Mouse (Mus musculus): ENCODE data around the gene Wipf1. TPM values are rescaled to one million over a fixed set of nuclear protein-coding genes. Genes with fewer than 3 reads are reported as not detected.

Gene Wipf1
- polyA plus RNA-seq, 1 experiment from 2014 or later, result 21.5 TPM

- Histone ChIP-seq H3K4me2 (ENCODE audit: low read depth, low read length) (no peak overlapping the region), H3K36me3 (ENCODE audit: control insufficient read depth, insufficient read depth, low read length) (no peaks in the 10 kb centered on the region), H3K9ac (ENCODE audit: low read depth, low read length) (no peak overlapping the region), H3K9me3 (ENCODE audit: control insufficient read depth, low read length) (no peaks in the 10 kb centered on the region), H3K4me3 (ENCODE audit: low read depth, low read length) (no peak overlapping the region), H3K27ac (replicated peaks; ENCODE audit: low read depth, low read length) (no peak overlapping the region), H3K27me3 (replicated peaks; ENCODE audit: control insufficient read depth, insufficient read depth, low read length) (no peaks in the 10 kb centered on the region), H3K4me1 (ENCODE audit: control insufficient read depth, insufficient read depth, low read length) (peaks cover 3% of the 10 kb centered on the region; the same call in 1 of the 2 replicates)
- DNase-seq (ENCODE audit: low spot score), result no peak
- no peak for ATAC-seq (ENCODE audit: low read depth)
- WGBS, result 91% methylated on average over 1 of the region's 1 CpGs
These were observed 141.7 kb downstream of the Wipf1 start for GRCm38 (mm10) chr2:73387806-73388205.

GRCm38 (mm10) chr2:73386356-73387046 lies 143.0 kb downstream of the Wipf1 start, which contains the start of gene Gpr155:
Gene Gpr155, minus strand, starts transcription at chr2:73386572.
- peak; percentile 99 for DNase-seq (ENCODE audit: low spot score)
- Histone ChIP-seq H3K36me3 (ENCODE audit: control insufficient read depth, insufficient read depth, low read length) (no peaks in the 10 kb centered on the region), H3K4me1 (ENCODE audit: control insufficient read depth, insufficient read depth, low read length) (peaks cover 3% of the 10 kb centered on the region; the same call in 1 of the 2 replicates), H3K27ac (replicated peaks; ENCODE audit: low read depth, low read length) (peak within 1 kb of the TSS; percentile 81), H3K9me3 (ENCODE audit: control insufficient read depth, low read length) (no peaks in the 10 kb centered on the region), H3K4me3 (ENCODE audit: low read depth, low read length) (peak within 1 kb of the TSS; percentile 75), H3K4me2 (ENCODE audit: low read depth, low read length) (peak within 1 kb of the TSS; percentile 98), H3K9ac (ENCODE audit: low read depth, low read length) (peak within 1 kb of the TSS; percentile 67), H3K27me3 (replicated peaks; ENCODE audit: control insufficient read depth, insufficient read depth, low read length) (no peaks in the 10 kb centered on the region)
- 0% methylated on average over 23 of the region's 44 CpGs for WGBS
- peak; percentile 98 for ATAC-seq (ENCODE audit: low read depth)

GRCm38 (mm10) chr2:73385641-73386355 lies 143.7 kb downstream of the Wipf1 start:
- no peak for ATAC-seq (ENCODE audit: low read depth)
- DNase-seq (ENCODE audit: low spot score), result no peak

GRCm38 (mm10) chr2:73385172-73385571 lies 144.4 kb downstream of the Wipf1 start:
- Histone ChIP-seq H3K27ac (replicated peaks; ENCODE audit: low read depth, low read length) (no peak overlapping the region), H3K4me3 (ENCODE audit: low read depth, low read length) (peak overlapping the region; percentile 75), H3K9me3 (ENCODE audit: control insufficient read depth, low read length) (no peaks in the 10 kb centered on the region), H3K9ac (ENCODE audit: low read depth, low read length) (no peak overlapping the region), H3K36me3 (ENCODE audit: control insufficient read depth, insufficient read depth, low read length) (no peaks in the 10 kb centered on the region), H3K27me3 (replicated peaks; ENCODE audit: control insufficient read depth, insufficient read depth, low read length) (no peaks in the 10 kb centered on the region), H3K4me2 (ENCODE audit: low read depth, low read length) (peak overlapping the region; percentile 98), H3K4me1 (ENCODE audit: control insufficient read depth, insufficient read depth, low read length) (peaks cover 6% of the 10 kb centered on the region)
- ATAC-seq (ENCODE audit: low read depth) (no peak), DNase-seq (ENCODE audit: low spot score) (no peak)
- 78% methylated on average over 4 of the region's 4 CpGs for WGBS

More at GRCm38 (mm10) chr2:73385641-73386355, 143.7 kb downstream of the Wipf1 start:
- peak overlapping the region; percentile 98 for H3K4me2 ChIP-seq (ENCODE audit: low read depth, low read length)
- H3K4me1 ChIP-seq (ENCODE audit: control insufficient read depth, insufficient read depth, low read length), result peaks cover 3% of the 10 kb centered on the region; the same call in 1 of the 2 replicates
- peak overlapping the region; percentile 67 for H3K9ac ChIP-seq (ENCODE audit: low read depth, low read length)
- H3K9me3 ChIP-seq (ENCODE audit: control insufficient read depth, low read length), result no peaks in the 10 kb centered on the region
- peak overlapping the region; percentile 75 for H3K4me3 ChIP-seq (ENCODE audit: low read depth, low read length)
- WGBS, result 2% methylated on average over 27 of the region's 29 CpGs
- H3K27me3 ChIP-seq (replicated peaks; ENCODE audit: control insufficient read depth, insufficient read depth, low read length), result no peaks in the 10 kb centered on the region
- no peaks in the 10 kb centered on the region for H3K36me3 ChIP-seq (ENCODE audit: control insufficient read depth, insufficient read depth, low read length)
- H3K27ac ChIP-seq (replicated peaks; ENCODE audit: low read depth, low read length), result 0 out of 2 replicates have a peak overlapping the region, but pooled peaks have one; percentile 28

GRCm38 (mm10) chr2:73380298-73380975 lies 149.1 kb downstream of the Wipf1 start:
- H3K9me3 ChIP-seq (ENCODE audit: control insufficient read depth, low read length), result no peaks in the 10 kb centered on the region

GRCm38 (mm10) chr2:73379656-73380055 lies 149.9 kb downstream of the Wipf1 start:
- no peaks in the 10 kb centered on the region for H3K27me3 ChIP-seq (replicated peaks; ENCODE audit: control insufficient read depth, insufficient read depth, low read length)
- no peaks in the 10 kb centered on the region for H3K36me3 ChIP-seq (ENCODE audit: control insufficient read depth, insufficient read depth, low read length)
- H3K9me3 ChIP-seq (ENCODE audit: control insufficient read depth, low read length), result no peaks in the 10 kb centered on the region
- no peak for ATAC-seq (ENCODE audit: low read depth)
- peak overlapping the region; percentile 34; the same call in 1 of the 2 replicates for H3K9ac ChIP-seq (ENCODE audit: low read depth, low read length)
- H3K4me3 ChIP-seq (ENCODE audit: low read depth, low read length), result no peak overlapping the region
- no peak overlapping the region for H3K4me2 ChIP-seq (ENCODE audit: low read depth, low read length)
- WGBS, result 73% methylated on average over 5 of the region's 5 CpGs
- no peak overlapping the region for H3K27ac ChIP-seq (replicated peaks; ENCODE audit: low read depth, low read length)
- peaks cover 10% of the 10 kb centered on the region; the same call in 1 of the 2 replicates for H3K4me1 ChIP-seq (ENCODE audit: control insufficient read depth, insufficient read depth, low read length)
- no peak for DNase-seq (ENCODE audit: low spot score)

More at GRCm38 (mm10) chr2:73380298-73380975, 149.1 kb downstream of the Wipf1 start:
- H3K4me3 ChIP-seq (ENCODE audit: low read depth, low read length), result no peak overlapping the region
- ATAC-seq (ENCODE audit: low read depth), result no peak
- H3K27me3 ChIP-seq (replicated peaks; ENCODE audit: control insufficient read depth, insufficient read depth, low read length), result no peaks in the 10 kb centered on the region
- H3K36me3 ChIP-seq (ENCODE audit: control insufficient read depth, insufficient read depth, low read length), result no peaks in the 10 kb centered on the region
- DNase-seq (ENCODE audit: low spot score), result no peak
- H3K4me1 ChIP-seq (ENCODE audit: control insufficient read depth, insufficient read depth, low read length), result peaks cover 4% of the 10 kb centered on the region; the same call in 1 of the 2 replicates
- no peak overlapping the region for H3K27ac ChIP-seq (replicated peaks; ENCODE audit: low read depth, low read length)
- no peak overlapping the region for H3K4me2 ChIP-seq (ENCODE audit: low read depth, low read length)
- WGBS, result 84% methylated on average over 9 of the region's 9 CpGs
- no peak overlapping the region for H3K9ac ChIP-seq (ENCODE audit: low read depth, low read length)

Other genes with a start within 250 kb of the Wipf1 start
- 12.7 and 14.2 TPM in 2 replicates for gene Scrn3, start 217.1 kb downstream of the Wipf1 start, polyA plus RNA-seq (2014; fragmentation: Nextera tagmentation; extraction: Ambion mirVana)
- gene Cir1, start 217.0 kb downstream of the Wipf1 start, polyA plus RNA-seq (2014; fragmentation: Nextera tagmentation; extraction: Ambion mirVana), result 23.8 and 25.5 TPM in 2 replicates
- gene Gpr155, start 143.2 kb downstream of the Wipf1 start, polyA plus RNA-seq (2014; fragmentation: Nextera tagmentation; extraction: Ambion mirVana), result 7.1 and 7.9 TPM in 2 replicates
- gene Chrna1, start 50.6 kb upstream of the Wipf1 start, polyA plus RNA-seq (2014; fragmentation: Nextera tagmentation; extraction: Ambion mirVana), result 25.9 and 26.2 TPM in 2 replicates
- gene Chn1, start 245.6 kb upstream of the Wipf1 start, polyA plus RNA-seq (2014; fragmentation: Nextera tagmentation; extraction: Ambion mirVana), result 35.5 and 36.0 TPM in 2 replicates